Mouse (Mus musculus) natural killer cell, adult 2 months (primary cell): ENCODE results near the gene Ccdc86.

Source experiments
- DNase-seq, 2 experiments: peaks; one replicate each; pipeline ENCODE4 v3.0.0; 2022; ENCODE audit warnings: low spot score in 2 of 2

The Ccdc86 gene

DNA sequence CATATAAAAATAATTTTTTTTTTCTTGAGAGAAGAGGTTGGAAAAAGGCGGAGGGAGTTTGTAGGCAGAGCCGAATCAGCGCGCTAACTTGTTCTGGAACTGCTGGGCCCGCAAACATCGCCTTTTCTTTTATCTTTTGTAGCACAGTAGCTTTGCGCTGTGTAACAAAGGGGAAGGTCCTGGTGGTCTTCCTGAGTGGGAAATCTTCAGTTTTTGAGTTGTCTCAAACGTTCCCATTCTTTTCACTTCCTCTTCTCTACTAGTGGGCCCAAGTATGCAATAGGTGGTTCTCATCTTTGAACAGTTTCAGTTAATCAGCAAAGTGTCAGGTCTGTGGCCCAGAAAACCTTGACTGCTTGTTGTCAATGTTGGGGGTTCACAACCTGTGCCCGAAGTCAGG lies 492 bp upstream of the Ccdc86 start:
- no peak for DNase-seq

DNA sequence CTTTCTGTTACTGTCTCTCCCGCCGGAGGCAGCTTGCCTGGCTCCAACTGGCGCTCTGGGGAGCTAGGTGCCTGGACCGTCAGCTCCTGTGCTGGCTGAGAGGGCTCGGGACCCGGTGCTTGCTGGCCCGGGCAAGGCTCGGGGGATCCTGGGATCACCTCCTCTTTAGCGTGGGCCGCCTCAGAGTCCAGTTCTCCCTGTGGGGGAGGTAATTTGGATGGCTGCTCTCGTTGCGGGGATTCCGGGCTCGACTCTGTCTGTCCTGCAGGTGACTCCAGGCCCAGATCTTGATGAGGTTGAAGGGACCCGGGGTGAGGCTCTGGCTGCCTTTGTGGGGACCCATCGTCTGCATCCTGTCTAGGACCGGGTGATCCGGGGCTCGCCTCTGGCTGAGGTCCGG lies 650 bp downstream of the Ccdc86 start:
- peak in 1 of 2 experiments; percentile 12 for DNase-seq

DNA sequence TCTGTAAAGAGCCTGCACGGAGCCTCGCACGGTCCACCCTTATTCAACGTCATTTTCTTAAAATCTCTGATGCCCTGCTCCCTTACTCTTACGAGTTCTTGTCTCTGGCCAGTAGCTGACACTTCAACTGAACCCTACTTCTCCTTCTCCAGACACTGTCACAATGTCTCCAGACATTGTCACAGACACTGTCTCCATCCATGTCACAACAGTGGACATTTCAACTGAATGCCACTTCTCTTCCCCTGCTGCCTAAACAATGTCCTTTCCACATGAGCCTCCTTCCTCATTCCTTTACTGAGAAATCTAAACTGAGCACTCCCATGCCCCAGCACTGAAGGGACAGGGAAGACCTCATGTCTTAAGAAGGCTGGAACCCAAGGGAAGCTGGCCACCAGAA lies 1.8 kb downstream of the Ccdc86 start:
- DNase-seq = no peak

DNA sequence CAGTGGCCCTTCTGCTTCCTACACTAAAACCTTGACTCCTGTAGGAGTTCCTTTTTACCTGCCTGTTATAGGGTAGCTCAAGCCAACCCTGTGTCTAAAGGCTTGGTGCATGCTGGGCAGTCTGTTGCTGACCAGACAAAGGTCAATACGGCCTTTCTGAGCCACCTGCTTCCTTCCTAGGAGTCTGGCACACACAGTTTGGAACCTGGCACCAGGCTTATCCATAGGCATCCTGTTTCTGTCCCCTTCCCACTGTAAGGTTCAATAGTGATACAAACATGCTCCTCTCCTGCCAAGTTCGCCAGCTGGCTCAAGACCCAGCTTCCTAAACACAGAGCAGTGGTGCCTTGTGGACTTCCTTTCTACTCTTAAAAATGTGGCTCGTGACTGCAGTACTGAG lies 2.6 kb downstream of the Ccdc86 start:
- no peak for DNase-seq

DNA sequence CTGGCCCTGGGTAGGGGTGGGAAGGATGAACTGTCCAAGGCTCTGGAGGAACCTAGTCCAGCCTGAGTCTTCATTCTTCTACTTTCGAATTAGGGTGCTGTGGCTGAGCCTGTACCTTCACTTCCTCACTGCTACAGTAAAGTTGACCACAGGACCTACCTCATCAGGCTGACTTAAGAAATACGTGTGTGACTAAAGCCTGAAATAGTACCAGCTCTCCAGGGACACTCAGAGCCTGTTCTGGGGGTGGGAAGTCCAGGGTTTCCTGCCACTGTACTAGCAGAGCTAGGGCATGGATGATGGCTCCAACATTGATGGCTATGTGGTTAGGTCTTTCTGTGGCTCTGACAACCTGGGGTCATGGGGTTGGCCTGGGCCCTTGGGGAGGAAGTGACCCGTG lies 5.1 kb downstream of the Ccdc86 start:
- DNase-seq = peak in 1 of 2 experiments; percentile 7

DNA sequence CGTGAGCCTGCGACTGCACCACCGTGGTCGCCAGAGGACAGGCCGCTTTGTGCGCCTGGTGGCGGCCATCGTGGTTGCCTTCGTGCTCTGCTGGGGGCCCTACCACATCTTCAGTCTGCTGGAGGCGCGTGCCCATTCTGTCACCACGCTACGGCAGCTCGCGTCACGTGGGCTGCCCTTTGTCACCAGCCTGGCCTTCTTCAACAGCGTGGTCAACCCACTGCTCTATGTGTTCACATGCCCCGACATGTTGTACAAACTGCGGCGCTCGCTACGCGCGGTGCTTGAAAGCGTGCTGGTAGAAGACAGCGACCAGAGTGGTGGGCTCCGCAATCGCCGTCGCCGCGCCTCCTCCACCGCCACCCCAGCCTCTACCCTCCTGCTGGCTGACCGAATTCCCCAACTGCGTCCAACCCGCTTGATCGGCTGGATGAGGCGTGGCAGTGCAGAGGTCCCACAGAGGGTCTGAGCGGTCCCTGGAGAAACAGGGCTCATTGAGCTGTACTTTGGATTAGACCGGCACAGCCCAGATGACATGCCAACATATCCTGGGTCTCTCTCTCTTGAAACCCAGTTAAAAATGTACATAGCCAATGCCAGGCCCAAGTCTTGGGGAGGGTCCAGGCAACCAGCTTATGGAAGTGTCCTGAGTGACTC lies 8.1 kb downstream of the Ccdc86 start:
- DNase-seq = no peak

DNA sequence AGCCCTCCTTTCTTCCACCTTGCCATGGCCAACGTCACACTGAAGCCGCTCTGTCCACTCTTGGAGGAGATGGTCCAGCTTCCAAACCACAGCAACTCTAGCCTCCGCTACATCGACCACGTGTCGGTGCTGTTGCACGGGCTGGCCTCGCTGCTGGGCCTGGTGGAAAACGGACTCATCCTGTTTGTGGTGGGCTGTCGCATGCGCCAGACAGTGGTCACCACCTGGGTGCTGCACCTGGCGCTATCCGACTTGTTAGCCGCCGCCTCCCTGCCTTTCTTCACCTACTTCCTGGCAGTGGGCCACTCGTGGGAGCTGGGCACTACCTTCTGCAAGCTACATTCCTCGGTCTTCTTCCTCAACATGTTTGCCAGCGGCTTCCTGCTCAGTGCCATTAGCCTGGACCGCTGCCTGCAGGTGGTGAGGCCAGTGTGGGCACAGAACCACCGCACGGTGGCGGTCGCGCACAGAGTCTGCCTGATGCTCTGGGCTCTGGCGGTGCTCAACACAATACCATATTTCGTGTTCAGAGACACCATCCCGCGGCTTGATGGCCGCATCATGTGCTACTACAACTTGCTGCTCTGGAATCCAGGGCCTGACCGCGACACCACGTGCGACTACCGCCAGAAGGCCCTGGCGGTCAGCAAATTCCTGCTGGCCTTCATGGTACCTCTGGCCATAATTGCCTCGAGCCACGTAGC lies 8.8 kb downstream of the Ccdc86 start:
- DNase-seq = peak; percentile 39 to 55

DNA sequence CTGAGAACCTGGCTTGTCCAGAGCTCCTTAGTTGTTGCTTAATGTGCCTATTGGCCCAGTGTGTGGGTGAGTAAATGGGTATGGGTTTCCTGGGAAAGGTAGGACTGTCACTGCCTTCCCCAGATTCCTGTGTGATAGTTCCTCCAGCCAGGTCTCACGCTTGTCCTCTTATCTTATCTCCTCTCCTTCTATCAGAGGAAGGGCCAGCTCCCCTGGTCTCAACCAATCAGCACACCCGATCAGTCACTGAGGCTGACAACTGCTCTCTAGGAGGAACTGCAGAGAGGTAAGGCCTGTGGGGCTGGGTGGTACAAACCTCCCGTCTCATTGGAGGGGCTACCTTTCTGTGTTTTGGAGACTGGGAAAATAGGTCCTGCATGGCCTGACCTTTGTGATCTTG lies 10.3 kb downstream of the Ccdc86 start:
- DNase-seq = no peak

DNA sequence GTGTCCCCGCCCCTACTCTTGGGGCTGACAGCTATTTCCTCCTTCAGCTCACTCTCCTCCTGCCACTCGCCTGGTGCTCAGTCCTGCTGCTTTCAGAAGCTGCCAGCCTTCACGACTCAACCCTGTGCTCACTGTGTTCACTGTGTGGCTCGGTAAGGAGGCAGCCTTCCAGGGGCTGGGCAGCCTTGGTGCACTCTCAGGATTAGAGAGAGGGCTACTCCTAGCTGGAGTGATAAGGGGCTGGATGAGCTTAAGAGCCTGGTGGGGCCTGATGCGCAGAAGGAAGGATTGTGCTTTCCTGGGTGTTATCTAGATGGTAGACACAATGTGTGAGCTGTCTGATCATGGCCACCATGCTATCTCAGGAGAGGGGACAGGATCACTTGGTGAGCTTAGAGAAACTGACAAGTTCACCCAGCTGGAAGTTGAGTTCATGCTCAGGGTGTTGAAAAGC lies 11.9 kb downstream of the Ccdc86 start, which contains the start of gene Ptgdr2:
Gene Ptgdr2, plus strand, starts transcription at position 51 of the 454 bp plus-strand sequence.
- DNase-seq = no peak

DNA sequence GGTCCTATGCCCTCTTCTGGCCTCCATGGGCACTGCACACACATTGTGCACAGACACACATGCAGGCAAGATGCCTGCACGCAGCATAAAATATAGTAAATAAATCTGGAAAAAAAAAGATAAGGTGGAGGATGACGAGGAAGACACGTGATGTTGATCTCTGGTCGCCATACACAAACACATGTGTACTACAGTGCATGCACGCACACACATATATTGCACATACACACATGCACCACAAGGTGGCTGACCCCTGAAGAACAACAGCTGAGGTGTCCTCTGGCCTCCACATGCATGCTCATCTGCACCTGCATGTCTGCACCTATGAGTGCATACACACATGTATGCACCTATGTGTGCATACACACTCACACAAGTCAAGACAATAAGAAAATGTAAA lies 13.0 kb downstream of the Ccdc86 start:
- DNase-seq = no peak

DNA sequence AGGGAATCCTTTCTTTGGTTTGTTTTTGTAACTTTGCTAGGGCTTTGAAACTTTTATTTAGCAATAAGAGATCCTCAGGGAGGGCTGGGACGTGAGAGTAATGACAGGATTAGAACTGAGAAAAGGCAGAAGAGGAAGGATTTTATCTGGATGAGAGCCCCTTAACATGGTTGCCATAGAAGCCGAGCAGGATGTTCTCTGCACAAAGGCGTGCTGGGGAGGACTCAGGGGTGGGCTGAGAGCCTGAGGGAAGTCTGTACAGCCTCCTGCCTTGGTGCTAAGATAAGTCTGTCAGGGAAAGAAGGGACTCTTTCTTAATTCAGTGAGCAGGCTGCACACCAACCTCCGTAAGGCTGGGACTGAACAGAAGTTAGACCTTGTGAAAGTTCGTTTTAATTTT lies 14.0 kb downstream of the Ccdc86 start:
- no peak for DNase-seq

DNA sequence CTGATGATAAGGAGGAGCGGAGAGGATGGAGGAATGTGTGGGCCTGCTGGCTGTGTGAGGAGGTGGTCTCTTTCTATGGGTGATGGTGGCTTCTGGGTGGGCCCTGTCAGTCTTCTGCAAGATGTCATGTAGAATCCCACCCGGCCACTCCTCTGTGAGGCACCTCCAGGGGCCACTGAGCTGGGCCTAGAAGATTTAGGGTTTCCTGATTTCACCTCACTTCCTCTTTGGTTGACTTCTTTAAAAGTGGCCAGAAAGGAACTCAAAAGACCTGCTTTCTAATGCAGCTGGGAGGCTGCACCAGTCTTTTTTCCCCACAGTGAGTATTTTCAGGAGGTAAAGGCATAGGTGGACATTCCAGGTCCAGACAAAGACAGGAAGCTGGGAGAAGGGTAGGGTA lies 18.4 kb downstream of the Ccdc86 start:
- DNase-seq = no peak

DNA sequence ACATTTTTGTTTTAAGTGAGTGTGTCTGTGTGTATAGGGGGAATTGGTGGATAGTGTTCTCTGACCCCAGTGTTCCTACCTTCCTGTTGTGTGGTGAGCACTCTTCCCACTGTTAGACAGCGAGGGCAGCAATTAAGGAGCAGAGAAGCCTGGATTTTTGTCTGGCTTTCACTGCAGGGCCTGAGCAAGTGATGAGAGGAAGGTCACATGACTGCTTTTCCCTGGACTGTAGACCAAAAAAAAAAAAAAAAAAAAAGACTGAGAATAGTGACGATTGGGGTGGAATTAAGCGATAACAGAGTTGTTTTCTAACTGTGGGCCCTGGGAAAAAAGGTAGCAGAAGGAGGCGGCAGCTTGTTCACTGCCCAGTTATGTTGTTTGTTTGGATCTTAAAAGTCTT lies 22.4 kb downstream of the Ccdc86 start:
- no peak for DNase-seq

DNA sequence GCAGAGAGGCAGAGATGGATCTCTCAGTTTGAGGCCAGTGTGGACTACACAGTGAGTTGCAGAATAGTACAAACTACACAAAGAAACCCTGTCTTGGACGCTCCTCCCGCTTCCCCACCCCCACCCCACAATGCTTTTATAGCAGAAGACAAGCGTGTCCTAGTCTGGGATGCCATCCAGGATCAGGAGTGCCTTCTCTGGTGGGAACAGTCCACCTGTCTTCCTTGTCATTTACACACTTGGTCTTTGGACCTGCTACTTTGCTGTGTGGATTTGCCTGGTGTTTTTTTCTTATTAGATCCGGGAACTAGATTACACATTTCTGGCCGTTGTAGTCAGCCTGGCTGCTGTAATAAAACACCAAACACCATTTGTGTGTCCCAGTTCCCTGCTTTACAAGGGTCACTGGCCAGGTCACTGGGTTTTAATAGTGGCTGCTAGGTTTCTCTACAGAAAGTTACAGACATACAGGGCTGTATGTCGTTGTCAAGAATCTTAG lies 22.9 kb downstream of the Ccdc86 start:
- DNase-seq = no peak

DNA sequence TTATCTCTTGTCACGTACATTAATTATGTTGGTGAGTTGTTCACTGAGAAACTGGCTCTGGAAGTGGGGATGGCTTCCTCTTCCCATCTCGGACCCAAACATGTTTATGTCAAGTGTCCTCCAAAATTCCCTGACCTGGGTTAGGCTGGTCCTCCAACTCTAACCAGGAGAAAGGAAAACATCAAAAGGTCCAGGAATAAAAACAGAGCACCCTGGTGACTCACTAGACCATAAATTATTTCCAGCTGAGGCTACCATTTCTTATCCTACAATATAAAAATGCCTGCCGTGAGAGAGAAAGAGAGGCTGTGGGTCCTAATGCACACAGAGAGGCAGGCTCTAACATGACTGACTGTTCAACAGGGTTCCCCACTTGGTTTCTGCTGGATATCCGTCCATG lies 24.8 kb downstream of the Ccdc86 start:
- DNase-seq = no peak

DNA sequence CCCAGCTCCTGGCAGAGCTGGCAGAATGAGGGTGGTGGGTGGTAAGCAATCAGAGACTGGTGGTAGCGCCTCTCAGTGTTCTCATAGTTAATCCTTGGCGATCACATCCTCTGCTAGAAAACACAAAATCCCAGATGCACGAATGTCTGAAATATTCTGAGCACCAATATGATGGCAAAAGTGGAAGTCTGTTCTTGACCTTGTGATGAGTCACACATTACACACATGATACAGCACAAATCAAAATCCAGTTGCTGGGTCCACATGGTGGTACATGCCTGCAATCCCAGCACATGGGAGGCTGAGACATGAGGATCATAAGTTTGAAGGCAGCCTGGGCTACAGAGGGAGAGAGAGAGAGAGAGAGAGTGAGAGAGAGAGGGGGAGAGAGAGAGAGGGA lies 28.0 kb downstream of the Ccdc86 start:
- no peak for DNase-seq

DNA sequence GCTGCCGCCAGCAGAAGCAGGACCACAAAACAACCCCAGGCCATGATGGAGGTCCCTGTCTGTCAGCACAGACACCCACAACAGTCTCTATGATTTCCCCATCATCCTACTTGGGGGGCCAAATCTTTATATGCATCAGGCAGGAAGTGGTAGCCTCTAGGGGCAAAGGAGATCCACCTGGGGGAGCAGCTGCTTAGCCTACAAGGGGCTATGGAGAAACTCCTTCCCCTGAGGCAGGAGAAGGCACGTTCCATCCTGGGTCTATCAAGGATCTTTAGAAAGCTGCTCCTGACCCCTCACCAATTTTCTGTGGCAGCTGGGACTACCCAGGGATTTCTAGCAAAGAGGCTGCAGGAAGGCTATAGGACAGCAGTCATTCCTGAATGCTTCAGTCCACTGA lies 28.5 kb downstream of the Ccdc86 start, which contains the start of gene Zp1:
Gene Zp1, minus strand, starts transcription at position 101 of the 400 bp plus-strand sequence.
- DNase-seq = no peak

DNA sequence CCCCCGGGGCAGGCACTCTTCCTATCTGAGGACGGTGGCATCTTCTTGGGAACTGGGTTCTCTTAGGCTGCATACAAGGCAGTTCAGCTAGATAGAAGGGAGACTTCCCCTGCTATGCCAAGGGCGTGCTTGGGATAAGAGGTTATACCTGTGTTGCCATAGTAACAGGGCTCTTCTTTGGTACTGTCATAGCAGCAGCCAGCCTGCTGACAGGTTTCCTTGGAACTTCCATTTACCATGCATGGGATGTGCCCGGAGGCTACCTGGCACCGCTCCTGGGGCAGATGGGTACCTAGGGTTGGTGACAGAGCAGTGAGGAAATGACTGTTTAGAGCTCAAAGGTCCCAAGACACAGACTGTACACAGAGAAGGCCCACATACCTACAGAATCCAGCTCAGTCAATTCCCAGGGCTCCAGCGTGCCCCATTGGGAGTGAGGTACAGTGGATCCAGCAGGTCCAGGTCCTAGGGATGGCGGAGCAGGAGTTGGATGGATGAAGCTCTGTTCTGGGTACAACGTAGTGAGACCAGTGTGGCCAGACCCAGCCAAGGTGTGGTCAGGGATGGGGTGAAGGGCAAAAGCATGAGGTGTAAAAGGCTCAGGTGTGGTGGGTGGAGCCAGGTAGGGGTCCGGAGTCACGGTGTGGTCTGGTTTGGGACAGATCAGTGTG lies 30.6 kb downstream of the Ccdc86 start:
- no peak for DNase-seq

DNA sequence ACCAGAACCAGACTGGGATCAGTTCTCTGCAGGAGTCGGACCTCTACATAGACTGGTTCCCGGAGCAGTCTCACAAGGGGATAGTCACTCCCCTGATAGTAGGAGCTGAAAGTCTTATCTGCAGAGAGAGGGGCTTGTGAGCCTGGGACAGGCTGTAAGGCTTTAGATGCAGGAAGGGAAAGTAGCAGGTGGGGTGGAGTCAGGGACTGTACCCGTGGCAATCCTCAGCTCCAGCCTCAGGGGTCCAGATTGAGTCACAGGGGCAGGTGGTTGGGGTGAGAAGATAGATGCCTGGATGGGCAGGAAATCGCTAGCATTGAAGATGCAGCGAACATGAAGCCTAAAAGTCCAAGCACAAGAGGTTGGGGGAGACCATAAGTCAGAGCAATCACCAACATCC lies 32.6 kb downstream of the Ccdc86 start:
- no peak for DNase-seq

DNA sequence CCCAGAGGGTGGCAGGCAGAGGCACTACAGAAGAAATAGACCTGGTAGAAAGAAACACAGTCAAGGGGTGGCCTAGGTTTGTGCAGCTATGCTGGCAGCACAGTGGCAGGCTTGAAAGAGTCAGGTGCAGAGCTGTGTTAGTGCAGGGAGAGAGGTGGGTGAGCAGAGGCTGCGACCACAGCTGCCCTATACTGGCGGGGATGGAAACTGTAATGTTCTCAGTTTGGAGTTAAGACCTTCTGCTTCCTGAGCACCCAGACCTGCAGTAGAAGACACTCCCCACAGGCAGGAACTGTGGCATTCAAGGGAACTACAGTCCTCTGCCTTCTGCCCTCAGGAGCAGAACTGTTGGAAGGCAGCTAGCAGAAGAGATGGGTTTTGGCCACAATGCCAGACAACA lies 34.2 kb downstream of the Ccdc86 start:
- no peak for DNase-seq

DNA sequence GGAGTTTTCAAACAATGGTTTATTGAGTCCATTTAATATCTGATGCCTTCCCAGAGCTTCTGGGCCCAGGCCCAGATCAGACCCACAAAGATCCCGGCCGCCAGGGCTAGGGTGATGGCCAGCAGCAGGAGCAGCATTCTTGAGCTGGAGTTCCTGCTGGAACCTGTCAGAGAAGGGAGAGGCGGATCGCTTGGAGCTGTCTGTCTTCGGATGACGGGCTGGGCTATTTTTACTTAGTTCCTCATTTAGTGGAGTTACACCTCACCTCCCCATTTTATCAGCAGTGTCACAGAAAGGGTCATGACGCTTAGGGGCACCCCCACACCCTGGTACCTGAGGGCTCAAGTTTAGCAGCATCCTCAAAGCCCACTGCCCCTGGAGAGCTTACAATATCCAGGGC lies 34.8 kb downstream of the Ccdc86 start:
- no peak for DNase-seq

DNA sequence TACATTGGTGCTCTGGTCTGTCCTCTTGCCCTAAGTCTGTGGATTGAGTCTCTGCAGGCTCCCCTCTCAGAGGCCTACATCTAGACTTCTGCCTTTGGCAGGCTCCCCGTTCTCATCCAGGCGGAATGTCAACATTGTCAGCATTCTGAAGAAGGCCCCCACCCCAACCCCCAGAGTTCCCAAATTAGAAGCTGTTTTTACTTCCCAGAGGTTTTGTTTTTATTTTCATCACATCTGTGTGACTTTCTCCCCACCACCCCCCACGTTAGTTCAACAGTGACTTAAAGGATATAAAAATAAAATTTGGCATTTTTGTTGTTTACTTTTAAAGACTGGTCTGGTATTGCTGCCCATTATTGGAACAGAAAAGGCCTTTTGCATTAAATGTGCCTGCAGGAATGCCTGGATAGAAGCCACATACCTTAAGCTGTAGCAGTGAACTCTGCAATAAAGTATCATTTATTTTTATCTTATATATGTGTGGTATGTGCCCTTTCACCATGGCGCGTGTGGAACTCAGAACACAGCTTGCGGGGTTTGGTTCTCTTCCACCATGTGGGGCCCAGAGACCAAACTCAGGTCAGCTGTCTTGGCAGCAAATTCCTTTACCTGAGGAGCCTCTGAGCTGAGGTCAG lies 39.9 kb downstream of the Ccdc86 start:
- no peak for DNase-seq
